Mouse (Mus musculus): ENCODE data around the gene Mpl.

Gene Mpl

GRCm38 (mm10) chr4:118427415-118427767 lies 29.9 kb downstream of the Mpl start:
- no peak for DNase-seq

- DNase-seq = no peak
Observed at GRCm38 (mm10) chr4:118425374-118425773, 31.9 kb downstream of the Mpl start.

GRCm38 (mm10) chr4:118424541-118425160 lies 32.7 kb downstream of the Mpl start:
- DNase-seq = no peak

GRCm38 (mm10) chr4:118421384-118421783 lies 35.9 kb downstream of the Mpl start:
- no peak for DNase-seq

- no peak for DNase-seq
Observed at GRCm38 (mm10) chr4:118417112-118417797, 40.1 kb downstream of the Mpl start.

- DNase-seq = no peak
Observed at GRCm38 (mm10) chr4:118416329-118416728, 41.0 kb downstream of the Mpl start.

- DNase-seq = no peak
Observed at GRCm38 (mm10) chr4:118415779-118416178, 41.5 kb downstream of the Mpl start.

GRCm38 (mm10) chr4:118413553-118413952 lies 43.8 kb downstream of the Mpl start:
- no peak for DNase-seq

GRCm38 (mm10) chr4:118410871-118411270 lies 46.4 kb downstream of the Mpl start:
- no peak for DNase-seq

- DNase-seq = peak; percentile 89
Observed at GRCm38 (mm10) chr4:118409142-118409900, 48.0 kb downstream of the Mpl start, which contains the start of the genes Szt2 and Med8. TSS of gene Szt2 (minus strand) at chr4:118409273. TSS of gene Med8 (plus strand) at chr4:118409337.

GRCm38 (mm10) chr4:118402701-118403100 lies 54.6 kb downstream of the Mpl start:
- DNase-seq = no peak

GRCm38 (mm10) chr4:118401918-118402317 lies 55.4 kb downstream of the Mpl start:
- DNase-seq = no peak

- DNase-seq = no peak
Observed at GRCm38 (mm10) chr4:118401421-118401820, 55.9 kb downstream of the Mpl start.

- DNase-seq = no peak
Observed at GRCm38 (mm10) chr4:118398400-118398799, 58.9 kb downstream of the Mpl start.

GRCm38 (mm10) chr4:118396433-118396832 lies 60.9 kb downstream of the Mpl start:
- DNase-seq = no peak

GRCm38 (mm10) chr4:118395289-118395688 lies 62.0 kb downstream of the Mpl start:
- DNase-seq = no peak

GRCm38 (mm10) chr4:118394505-118394904 lies 62.8 kb downstream of the Mpl start:
- no peak for DNase-seq
